Mouse (Mus musculus): ENCODE measurements around the gene Mpst. TPM values are rescaled to one million over a fixed set of nuclear protein-coding genes. Genes with fewer than 3 reads are reported as not detected.

Gene Mpst
- total RNA-seq, 2 experiments from 2014 or later = 28.6 to 30.7 TPM

DNA sequence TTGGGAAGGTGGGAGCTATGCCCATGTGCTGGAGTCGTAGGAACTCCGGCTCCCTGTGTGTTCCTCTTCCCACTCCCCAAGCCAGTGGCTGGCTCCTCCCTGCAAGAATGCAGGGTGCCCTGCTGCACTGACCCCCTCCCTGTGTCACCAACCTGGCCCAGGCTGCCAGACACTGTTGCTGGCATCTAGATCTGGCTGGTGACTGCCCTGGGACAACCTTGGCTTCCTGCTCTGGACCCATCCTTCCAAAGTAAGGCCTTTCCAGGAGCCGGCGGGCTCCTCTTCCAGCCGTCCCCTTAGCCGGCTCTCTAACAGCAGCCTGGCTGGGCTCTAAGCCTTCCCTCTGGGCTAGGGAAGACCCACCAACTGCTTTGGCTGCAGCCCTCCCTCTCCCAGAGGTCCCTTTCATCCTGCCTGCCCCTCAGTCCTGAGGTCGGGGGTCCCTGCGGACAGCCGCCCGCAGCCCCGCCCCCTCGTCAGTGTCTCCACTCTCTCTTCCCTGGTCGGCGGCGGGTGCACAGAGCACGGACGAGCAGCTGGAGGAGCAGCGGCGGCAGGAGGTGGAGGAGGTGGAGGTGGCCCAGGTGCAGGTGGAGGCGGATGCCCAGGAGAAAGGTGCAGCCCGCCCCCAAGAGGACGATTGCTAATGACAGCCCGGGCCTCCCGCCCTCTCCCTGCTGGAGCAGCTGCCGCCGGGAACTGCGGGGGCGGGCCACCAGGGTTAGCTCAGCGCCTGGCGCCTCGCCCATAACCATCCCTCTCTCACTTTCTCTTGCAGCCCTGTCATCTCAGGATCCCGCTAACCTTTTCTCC, 30.4 kb downstream of the Mpst start:
- peak; percentile 90 to 95 for DNase-seq (ENCODE audit: low spot score in 2 of 2)

- peak; percentile 49 to 63 for DNase-seq (ENCODE audit: low spot score in 2 of 2)
Observed at GRCm38 (mm10) chr15:78437237-78438017, 31.2 kb downstream of the Mpst start.

DNA sequence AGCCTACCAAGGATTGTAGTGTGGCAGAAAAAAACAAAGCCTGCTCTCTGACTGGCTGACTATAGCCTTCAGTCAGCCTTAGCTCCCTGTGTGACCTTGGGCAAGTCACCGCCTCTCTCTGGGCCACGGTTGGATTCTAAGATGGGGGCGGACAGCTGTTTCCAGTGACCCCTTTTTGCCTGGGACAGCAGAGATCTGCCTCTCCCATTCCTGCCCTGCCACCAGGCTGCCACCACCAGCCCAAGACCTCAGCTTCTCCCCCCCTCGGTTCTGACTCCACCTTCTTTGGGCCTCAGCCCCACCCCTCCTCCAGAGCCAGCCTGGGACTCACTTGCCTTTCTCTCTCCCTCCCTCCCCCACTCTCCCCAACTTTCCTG, 31.8 kb downstream of the Mpst start:
- DNase-seq (ENCODE audit: low spot score in 2 of 2) = no peak

- DNase-seq (ENCODE audit: low spot score in 2 of 2) = no peak
Observed at GRCm38 (mm10) chr15:78438505-78438904, 32.3 kb downstream of the Mpst start.

DNA sequence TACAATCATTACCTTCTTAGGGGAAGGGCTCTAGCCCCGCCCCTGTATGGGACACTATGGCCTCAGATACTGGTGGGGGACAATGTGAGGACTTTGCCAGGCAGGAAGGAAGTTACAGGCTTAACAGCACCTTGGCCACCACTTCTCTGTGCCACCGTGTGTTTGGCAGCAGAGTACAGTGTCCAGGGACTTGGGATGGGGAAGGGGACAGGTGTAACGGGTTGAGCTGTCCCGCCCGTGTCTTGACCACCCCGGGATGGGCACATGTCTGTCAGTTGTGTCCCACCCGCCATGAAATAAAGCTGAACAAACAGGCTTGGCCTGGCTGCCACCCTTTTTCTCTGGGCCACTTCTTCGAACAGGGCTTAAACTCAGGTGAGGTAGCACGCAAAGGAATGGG, 32.8 kb downstream of the Mpst start:
- DNase-seq (ENCODE audit: low spot score in 2 of 2) = no peak

- DNase-seq (ENCODE audit: low spot score in 2 of 2) = no peak
Observed at GRCm38 (mm10) chr15:78442231-78442630, 36.0 kb downstream of the Mpst start.

DNA sequence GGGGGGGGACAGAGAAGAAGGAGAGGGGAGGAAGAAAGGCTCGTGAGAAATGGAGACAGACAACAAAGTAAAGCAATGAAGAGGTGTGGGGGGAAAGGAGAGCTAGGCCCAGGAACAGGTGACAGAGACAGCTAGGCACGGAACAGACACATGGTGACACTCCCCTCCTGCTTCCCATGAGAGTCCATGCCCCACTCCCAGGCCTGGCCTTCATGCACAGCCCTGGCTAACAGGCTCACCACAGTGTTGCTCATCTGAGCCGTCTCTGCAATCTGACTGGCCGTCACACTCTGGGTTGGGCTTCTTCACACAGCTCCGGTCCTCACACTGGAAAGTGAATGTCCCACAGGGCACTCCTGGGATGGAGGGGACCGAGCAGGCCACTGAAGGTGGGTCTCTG, 37.6 kb downstream of the Mpst start:
- no peak for DNase-seq (ENCODE audit: low spot score in 2 of 2)

DNA sequence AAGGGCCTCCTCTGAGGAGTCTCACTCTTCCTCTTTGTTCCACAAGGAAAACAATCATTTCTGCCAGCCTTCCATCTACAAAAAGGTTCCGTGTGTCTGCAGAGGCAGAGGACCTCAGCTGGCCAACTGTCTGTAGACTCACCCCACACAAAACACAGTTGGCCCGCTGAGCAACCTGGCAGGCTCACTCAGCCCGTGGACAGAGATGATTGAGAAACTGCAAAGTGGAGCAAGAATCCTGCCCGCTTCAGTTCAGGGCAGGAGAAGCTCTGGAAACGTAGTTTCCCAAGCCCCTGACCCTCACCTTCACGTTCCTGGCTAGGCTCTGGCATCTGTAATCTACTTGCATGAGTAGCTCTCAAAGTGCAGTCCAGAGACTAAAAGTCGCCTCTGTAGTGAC, 40.9 kb downstream of the Mpst start:
- no peak for DNase-seq (ENCODE audit: low spot score in 2 of 2)

GRCm38 (mm10) chr15:78447746-78448535, 41.7 kb downstream of the Mpst start:
- DNase-seq (ENCODE audit: low spot score in 2 of 2) = peak; percentile 83 to 97

GRCm38 (mm10) chr15:78449131-78449530, 42.9 kb downstream of the Mpst start:
- no peak for DNase-seq (ENCODE audit: low spot score in 2 of 2)

DNA sequence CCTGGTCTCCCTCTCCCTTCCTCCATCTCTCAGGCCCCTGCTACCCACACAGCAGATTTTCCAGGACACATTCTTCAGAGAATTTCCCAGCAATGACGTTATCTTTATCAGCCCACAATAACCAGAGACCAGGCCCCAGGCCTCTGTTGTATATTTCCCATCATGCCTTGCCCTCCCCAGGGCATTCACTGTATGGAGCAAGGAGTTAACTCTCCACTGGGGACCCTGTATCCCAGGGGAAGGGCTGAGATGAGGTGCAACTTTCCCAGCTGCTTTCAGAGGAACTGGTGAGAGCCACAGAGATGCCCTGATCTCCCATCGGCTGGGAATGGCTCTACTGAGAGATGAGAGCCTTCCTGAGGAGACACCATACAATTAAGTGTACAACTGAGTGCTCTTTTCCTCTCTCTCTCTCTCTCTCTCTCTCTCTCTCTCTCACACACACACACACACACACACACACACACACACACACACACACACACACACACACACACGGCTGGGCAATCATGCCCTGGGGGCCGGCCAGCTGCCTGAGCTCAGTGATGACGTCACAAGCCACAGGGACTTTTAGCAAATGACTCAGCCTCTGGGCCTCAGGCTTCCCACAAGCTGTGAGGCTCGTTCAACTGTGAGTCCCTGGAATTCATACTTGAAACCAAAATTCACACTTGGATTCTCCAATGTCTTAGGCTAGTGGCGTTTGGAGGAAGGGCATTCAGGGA, 43.6 kb downstream of the Mpst start:
- DNase-seq (ENCODE audit: low spot score in 2 of 2) = peak in 1 of 2 experiments; percentile 52

GRCm38 (mm10) chr15:78450419-78450768, 44.2 kb downstream of the Mpst start:
- DNase-seq (ENCODE audit: low spot score in 2 of 2) = no peak

DNA sequence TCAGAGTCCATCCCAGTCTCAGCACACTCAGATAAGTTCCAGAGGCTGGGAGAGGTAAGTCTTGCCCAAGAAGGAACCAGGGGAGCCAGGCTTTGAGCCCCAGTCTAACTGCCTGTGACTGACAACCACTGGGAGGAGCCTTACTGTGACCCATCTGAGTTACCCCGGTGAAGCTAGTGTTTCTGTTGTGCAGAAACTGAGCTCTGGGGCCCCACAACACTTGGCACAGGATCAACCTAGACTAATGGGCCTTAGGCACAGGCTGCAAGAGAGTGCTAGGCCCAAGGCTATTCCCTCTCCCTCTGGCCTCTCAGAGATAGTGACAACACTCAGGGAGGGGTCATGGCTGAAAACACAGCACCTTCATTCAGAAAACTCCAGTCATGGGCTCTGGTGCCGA, 45.0 kb downstream of the Mpst start:
- no peak for DNase-seq (ENCODE audit: low spot score in 2 of 2)

DNA sequence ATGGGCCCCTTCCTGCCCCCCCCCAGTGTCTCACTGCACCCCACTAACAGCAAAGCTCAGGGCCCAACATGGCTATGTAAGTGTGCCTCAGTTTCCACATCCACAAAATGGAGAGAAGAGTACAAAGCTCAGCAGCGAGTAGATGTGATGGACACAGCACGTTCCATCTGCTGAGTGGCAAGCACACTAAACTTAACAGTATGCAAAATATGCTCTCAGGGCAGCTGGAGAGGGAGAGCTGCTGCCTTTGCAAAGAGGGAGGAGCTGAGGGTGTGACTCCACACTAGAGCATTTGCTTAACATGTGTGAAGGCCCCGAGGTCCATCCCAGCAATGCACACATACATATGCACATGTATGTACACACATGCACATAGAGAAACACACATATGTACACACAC, 46.7 kb downstream of the Mpst start:
- no peak for DNase-seq (ENCODE audit: low spot score in 2 of 2)

GRCm38 (mm10) chr15:78455168-78455567, 49.0 kb downstream of the Mpst start:
- DNase-seq (ENCODE audit: low spot score in 2 of 2) = no peak

- no peak for DNase-seq (ENCODE audit: low spot score in 2 of 2)
Observed at GRCm38 (mm10) chr15:78456051-78456450, 49.8 kb downstream of the Mpst start.

DNA sequence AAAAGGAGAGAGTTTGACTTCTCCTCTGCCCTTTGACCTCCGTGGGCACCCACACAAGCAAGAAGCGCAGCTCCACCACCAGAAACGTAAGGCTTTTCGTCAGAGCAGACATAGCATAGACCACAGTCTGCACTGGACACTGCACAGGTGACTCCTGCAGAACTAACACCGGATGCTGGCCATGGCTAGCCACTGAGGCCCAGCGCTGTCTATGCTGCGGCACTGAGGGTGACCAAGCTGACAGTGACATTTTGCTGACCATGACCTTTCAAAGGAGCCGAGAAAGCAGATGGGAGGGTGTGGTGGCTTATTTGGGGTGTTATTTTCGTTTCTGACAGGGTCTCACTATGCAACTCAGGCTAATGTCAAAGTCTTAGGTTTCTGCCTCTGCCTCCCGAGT, 51.0 kb downstream of the Mpst start:
- DNase-seq (ENCODE audit: low spot score in 2 of 2) = no peak

DNA sequence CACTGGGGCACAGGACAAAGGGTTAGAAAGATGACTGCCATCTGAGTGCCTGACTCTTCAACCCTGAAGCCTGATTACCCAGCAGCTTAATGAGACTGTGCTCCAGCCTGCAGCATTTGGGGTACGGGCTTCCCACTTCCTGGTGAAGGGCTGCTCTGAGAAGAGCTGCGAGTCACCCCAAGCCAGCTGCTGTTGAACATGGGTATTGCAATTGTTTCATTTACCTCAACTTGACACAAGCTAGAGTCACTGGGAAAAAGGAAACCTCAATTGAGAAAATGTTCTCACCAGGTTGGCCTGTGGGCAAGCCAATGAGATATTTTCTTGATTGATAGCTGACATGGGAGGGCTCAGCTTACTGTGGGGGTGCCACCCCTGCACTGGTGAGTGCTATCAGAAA, 56.8 kb downstream of the Mpst start:
- no peak for DNase-seq (ENCODE audit: low spot score in 2 of 2)
